Mouse (Mus musculus): ENCODE measurements around the gene Prpf38b.

DNA sequence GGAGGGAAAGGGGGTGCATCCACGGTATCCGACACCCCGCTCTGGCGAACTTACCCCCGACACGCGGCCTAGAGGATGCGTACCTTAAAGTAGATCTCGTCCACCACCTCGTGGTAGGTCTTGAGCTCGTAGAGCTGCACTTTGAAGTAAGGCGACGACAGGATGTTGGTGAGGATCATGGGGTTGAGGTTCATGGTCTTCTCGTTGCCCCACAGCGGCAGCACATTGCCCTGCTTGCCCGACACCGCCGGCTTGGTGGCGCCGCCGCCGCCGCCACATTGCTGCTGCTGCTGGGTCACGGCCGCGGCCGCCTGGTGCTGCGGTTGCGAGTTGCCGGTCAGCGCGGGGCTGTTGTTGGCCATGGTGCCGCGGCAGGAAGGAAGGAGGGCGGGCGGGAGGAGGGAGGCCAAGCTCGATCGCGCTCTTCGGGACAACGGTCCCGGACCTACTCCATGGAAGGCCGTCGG lies 413 bp downstream of the Prpf38b start:
- TF ChIP-seq GATA1 (IDR thresholded peaks at IDR 0.05; ENCODE audit: borderline replicate concordance, low read length), result no peak
- no peak for TF ChIP-seq FLI1 (IDR thresholded peaks at IDR 0.05; ENCODE audit: low read length)
